Mouse (Mus musculus) adrenal gland, adult 18-20 months (tissue): ENCODE data around the gene Rxylt1. TPM values are rescaled to one million over a fixed set of nuclear protein-coding genes. Genes with fewer than 3 reads are reported as not detected.

Experiments
- DNase-seq, 2 experiments: peaks; one replicate each; pipeline ENCODE4 v3.0.0; 2021 to 2022; ENCODE audit warnings: low spot score in 2 of 2
- total RNA-seq, 2 experiments: library from RNA; stranded (reverse); gene quantifications; 1 replicate in 1 of 2; 2 replicates in 1 of 2; pipeline ENCODE4 v1.2.3; 2021

Gene Rxylt1
- total RNA-seq, 2 experiments from 2014 or later: 36.6 to 37.1 TPM

- DNase-seq: no peak
These were observed 50.7 kb downstream of the Rxylt1 start for GRCm38 (mm10) chr10:122046511-122046903.

GRCm38 (mm10) chr10:122045946-122046345, 51.2 kb downstream of the Rxylt1 start:
- no peak for DNase-seq

GRCm38 (mm10) chr10:122044926-122045325, 52.2 kb downstream of the Rxylt1 start:
- no peak for DNase-seq

GRCm38 (mm10) chr10:122040372-122040771, 56.8 kb downstream of the Rxylt1 start:
- no peak for DNase-seq

DNA sequence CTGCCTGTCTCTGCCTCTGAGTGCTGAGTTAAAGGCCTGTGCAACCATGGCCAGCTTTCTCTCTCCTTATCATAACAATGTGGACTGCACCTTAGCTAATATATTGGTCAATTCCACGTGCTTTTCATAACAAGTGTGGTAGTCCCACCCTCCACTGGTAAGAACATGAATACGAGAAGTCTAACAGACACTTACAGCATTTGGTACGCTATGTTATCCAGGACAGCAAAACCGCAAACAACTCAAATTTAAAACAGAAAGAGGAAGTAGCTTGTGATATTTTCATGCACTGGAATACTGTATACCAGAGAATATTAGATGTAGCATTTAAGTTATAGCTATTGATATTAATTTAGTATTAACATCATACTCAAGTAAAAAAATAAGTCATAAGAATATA, 57.6 kb downstream of the Rxylt1 start:
- DNase-seq: no peak

- no peak for DNase-seq
These were observed 58.6 kb downstream of the Rxylt1 start for GRCm38 (mm10) chr10:122038554-122038953.

GRCm38 (mm10) chr10:122033271-122033670, 63.9 kb downstream of the Rxylt1 start:
- no peak for DNase-seq

- no peak for DNase-seq
These were observed 66.8 kb downstream of the Rxylt1 start for GRCm38 (mm10) chr10:122030420-122030819.

GRCm38 (mm10) chr10:122029738-122030137, 67.4 kb downstream of the Rxylt1 start:
- no peak for DNase-seq

Other genes starting within 250 kb of the Rxylt1 start
- 1 to 10 TPM; 1.3 to 1.5 TPM for gene Srgap1, start 50.1 kb downstream of the Rxylt1 start, total RNA-seq